Mouse (Mus musculus): ENCODE results near the gene Gm10974. TPM values are rescaled to one million over a fixed set of nuclear protein-coding genes. Genes with fewer than 3 reads are reported as not detected.

The Gm10974 gene
- total and polyA plus RNA-seq, 3 experiments: not detected

- H3K4me2 ChIP-seq (ENCODE audit: insufficient read depth, low read depth, poor library complexity, severe bottlenecking): no peak overlapping the region
- dilution Hi-C loops (cut with MboI; ENCODE audit: extremely low pct_ligation_motif_present, extremely low pct_unique_long_range_greater_than_20kb, low sequenced_read_pairs): no loop called here
- peaks cover 36% of the 10 kb centered on the region for H3K27me3 ChIP-seq (replicated peaks)
Measured at GRCm38 (mm10) chr7:66397288-66397687, 31.6 kb downstream of the Gm10974 start.

DNA sequence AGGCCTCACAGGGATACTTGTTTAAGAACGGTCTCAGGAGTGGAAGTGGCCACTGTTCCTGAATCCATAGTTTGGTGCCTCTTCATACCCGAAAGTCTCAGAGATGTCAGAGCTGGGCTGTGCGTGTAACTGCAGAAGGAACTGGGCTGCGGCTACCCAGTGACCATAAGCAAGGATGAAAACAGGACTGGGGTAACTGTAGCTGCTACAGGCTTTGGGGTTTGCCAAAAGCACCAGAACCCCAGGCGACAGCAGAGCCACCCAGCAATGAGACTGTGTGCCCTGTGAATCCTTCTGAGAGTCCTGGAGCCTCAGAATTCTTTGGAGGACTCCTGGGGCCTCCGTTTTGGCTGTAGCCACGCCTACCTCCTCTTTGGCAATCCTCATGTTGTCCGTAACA is 35.9 kb downstream of the Gm10974 start:
- no peak overlapping the region for H3K4me2 ChIP-seq (ENCODE audit: insufficient read depth, low read depth, poor library complexity, severe bottlenecking)
- H3K36me3 ChIP-seq (replicated peaks in 1 of 2; ENCODE audit: control insufficient read depth in 1 of 2, insufficient read depth in 1 of 2, low read length in 1 of 2): no peaks in the 10 kb centered on the region
- no peak for TF ChIP-seq ELF1 (IDR thresholded peaks at IDR 0.05; ENCODE audit: low read depth, low read length)
- TF ChIP-seq ETS1 (conservative IDR thresholded peaks at IDR 0.05; ENCODE audit: low read depth, low read length): no peak
- no peak for TF ChIP-seq ZMIZ1 (IDR thresholded peaks at IDR 0.05; ENCODE audit: low read depth, low read length)
- TF ChIP-seq ZKSCAN1 (IDR thresholded peaks at IDR 0.05; ENCODE audit: borderline replicate concordance, low read depth, low read length): no peak
- no peak for TF ChIP-seq CHD2 (IDR thresholded peaks at IDR 0.05; ENCODE audit: low read length)
- no peak for TF ChIP-seq GABPA (IDR thresholded peaks at IDR 0.05; ENCODE audit: insufficient replicate concordance, low read depth, low read length)
- no peak for TF ChIP-seq MYC (IDR thresholded peaks at IDR 0.05; ENCODE audit: low read depth, low read length)
- TF ChIP-seq CTCF (conservative IDR thresholded peaks at IDR 0.05 in 1 of 2, IDR thresholded peaks at IDR 0.05 in 1 of 2; ENCODE audit: low read depth in 2 of 2, low read length in 2 of 2): no peak
- TF ChIP-seq CHD1 (IDR thresholded peaks at IDR 0.05; ENCODE audit: low read depth, low read length): no peak
- no peak for TF ChIP-seq JUN (IDR thresholded peaks at IDR 0.05; ENCODE audit: insufficient read depth, low read depth, low read length)
- TF ChIP-seq PAX5 (IDR thresholded peaks at IDR 0.05; ENCODE audit: low read length): no peak
- TF ChIP-seq POLR2A (IDR thresholded peaks at IDR 0.05; ENCODE audit: low read depth, low read length): no peak
- TF ChIP-seq EP300 (IDR thresholded peaks at IDR 0.05; ENCODE audit: low read length): no peak
- no peak for TF ChIP-seq MAFK (IDR thresholded peaks at IDR 0.05; ENCODE audit: insufficient replicate concordance, low read length)
- no peak for TF ChIP-seq IRF4 (IDR thresholded peaks at IDR 0.05; ENCODE audit: low read depth, low read length)
- no peak for TF ChIP-seq SMC3 (IDR thresholded peaks at IDR 0.05; ENCODE audit: low read depth, low read length)
- no peak for TF ChIP-seq E2F4 (IDR thresholded peaks at IDR 0.05; ENCODE audit: insufficient replicate concordance, low read depth, low read length)
- no peak for TF ChIP-seq UBTF (IDR thresholded peaks at IDR 0.05; ENCODE audit: low read depth, low read length)
- no peak for TF ChIP-seq JUND (conservative IDR thresholded peaks at IDR 0.05; ENCODE audit: low read depth, low read length)
- H3K9ac ChIP-seq (ENCODE audit: insufficient read depth, low read depth): no peak overlapping the region
- H3K4me3 ChIP-seq (replicated peaks in 1 of 3; ENCODE audit: low read depth in 2 of 3, low read length in 2 of 3, poor library complexity in 1 of 3): no peak overlapping the region
- no peak overlapping the region for H3K27ac ChIP-seq (ENCODE audit: insufficient read depth, low read depth)
- dilution Hi-C loops (cut with MboI; ENCODE audit: extremely low pct_ligation_motif_present, extremely low pct_unique_long_range_greater_than_20kb, low sequenced_read_pairs) (no loop called here), in situ Hi-C loops (cut with MboI; ENCODE audit: low pct_ligation_motif_present, low pct_unique_long_range_greater_than_20kb, low sequenced_read_pairs) (loop anchor here (10.0 kb wide), 1 partner anchor 253 kb away; no protein-coding TSS in a partner anchor)
- peaks cover 64% of the 10 kb centered on the region for H3K27me3 ChIP-seq (replicated peaks)
- no peaks in the 10 kb centered on the region for H3K9me3 ChIP-seq (replicated peaks; ENCODE audit: low read length)
- H3K79me2 ChIP-seq (replicated peaks; ENCODE audit: control insufficient read depth, extremely low read depth, insufficient read depth, poor library complexity, severe bottlenecking): no peaks in the 10 kb centered on the region
- H3K4me1 ChIP-seq (ENCODE audit: control insufficient read depth in 1 of 2, insufficient read depth in 2 of 2): no peaks in the 10 kb centered on the region
- no peak for DNase-seq (ENCODE audit: extremely low read depth)

More at GRCm38 (mm10) chr7:66397288-66397687, 31.6 kb downstream of the Gm10974 start:
- in situ Hi-C loops (cut with MboI; ENCODE audit: low pct_ligation_motif_present, low pct_unique_long_range_greater_than_20kb, low sequenced_read_pairs): no loop called here
- Histone ChIP-seq H3K9me3 (replicated peaks; ENCODE audit: low read length) (no peaks in the 10 kb centered on the region), H3K79me2 (replicated peaks; ENCODE audit: control insufficient read depth, extremely low read depth, insufficient read depth, poor library complexity, severe bottlenecking) (no peaks in the 10 kb centered on the region), H3K27ac (ENCODE audit: insufficient read depth, low read depth) (no peak overlapping the region), H3K4me3 (replicated peaks in 1 of 3; ENCODE audit: low read depth in 2 of 3, low read length in 2 of 3, poor library complexity in 1 of 3) (no peak overlapping the region), H3K36me3 (replicated peaks in 1 of 2; ENCODE audit: control insufficient read depth in 1 of 2, insufficient read depth in 1 of 2, low read length in 1 of 2) (no peaks in the 10 kb centered on the region), H3K9ac (ENCODE audit: insufficient read depth, low read depth) (no peak overlapping the region), H3K4me1 (ENCODE audit: control insufficient read depth in 1 of 2, insufficient read depth in 2 of 2) (no peaks in the 10 kb centered on the region)
- TF ChIP-seq SIN3A (IDR thresholded peaks at IDR 0.05; ENCODE audit: low read length) (no peak), ELF1 (IDR thresholded peaks at IDR 0.05; ENCODE audit: low read depth, low read length) (no peak), CTCF (conservative IDR thresholded peaks at IDR 0.05 in 1 of 2, IDR thresholded peaks at IDR 0.05 in 1 of 2; ENCODE audit: low read depth in 2 of 2, low read length in 2 of 2) (no peak), ETS1 (conservative IDR thresholded peaks at IDR 0.05; ENCODE audit: low read depth, low read length) (no peak), NRF1 (IDR thresholded peaks at IDR 0.05; ENCODE audit: low read depth, low read length) (no peak), MAZ (IDR thresholded peaks at IDR 0.05; ENCODE audit: low read depth, low read length) (no peak), NELFE (IDR thresholded peaks at IDR 0.05; ENCODE audit: low read depth, low read length) (no peak), JUN (IDR thresholded peaks at IDR 0.05; ENCODE audit: insufficient read depth, low read depth, low read length) (no peak), MEF2A (IDR thresholded peaks at IDR 0.05; ENCODE audit: borderline replicate concordance, low read depth, low read length) (no peak), POLR2AphosphoS2 (IDR thresholded peaks at IDR 0.05; ENCODE audit: low read depth, low read length) (no peak), ZNF384 (IDR thresholded peaks at IDR 0.05; ENCODE audit: low read depth, low read length) (no peak), POLR2A (IDR thresholded peaks at IDR 0.05; ENCODE audit: low read depth, low read length) (no peak), ZC3H11A (IDR thresholded peaks at IDR 0.05; ENCODE audit: low read depth, low read length) (no peak), CHD2 (IDR thresholded peaks at IDR 0.05; ENCODE audit: low read length) (no peak), E2F4 (IDR thresholded peaks at IDR 0.05; ENCODE audit: insufficient replicate concordance, low read depth, low read length) (no peak), RCOR1 (conservative IDR thresholded peaks at IDR 0.05; ENCODE audit: low read depth, low read length) (no peak)
- DNase-seq (ENCODE audit: extremely low read depth): no peak

All from CH12.LX (cell line).